In genomic region chr12:56404262-56404661, GRCm38 (mm10) we compare ENCODE assay signal across 12 mouse cellular contexts.
"Had no signal": no experiment of that assay in that cellular context is flagged by ENCODE, and none has a peak within 500 bp of the region (broad histone marks: within the 10 kb centered on the region; RNA-seq: fewer than 3 reads in every experiment).

No protein-coding gene starts in this region.

- H3K4me1 ChIP-seq: liver, embryonic 13.5 days; liver, embryonic 15.5 days; midbrain, embryonic 13.5 days; neural tube, embryonic 15.5 days; stomach, embryonic 15.5 days had no signal

- H3K4me2 ChIP-seq: liver, embryonic 13.5 days; liver, embryonic 15.5 days; lung, embryonic 14.5 days; midbrain, embryonic 13.5 days; neural tube, embryonic 13.5 days; neural tube, embryonic 15.5 days; stomach, embryonic 15.5 days had no signal

- H3K9ac ChIP-seq: liver, embryonic 13.5 days; liver, embryonic 15.5 days; liver, postnatal 0 days; lung, embryonic 14.5 days; midbrain, embryonic 13.5 days; neural tube, embryonic 13.5 days; neural tube, embryonic 15.5 days; stomach, embryonic 15.5 days had no signal

- ATAC-seq: midbrain, embryonic 13.5 days; midbrain, embryonic 16.5 days had no signal

- H3K9me3 ChIP-seq: liver, embryonic 13.5 days; liver, embryonic 15.5 days; megakaryocyte, embryonic 14.5 days; midbrain, embryonic 13.5 days; neural tube, embryonic 13.5 days; neural tube, embryonic 15.5 days; stomach, embryonic 15.5 days had no signal

- H3K27me3 ChIP-seq: liver, embryonic 13.5 days; liver, embryonic 15.5 days; megakaryocyte, embryonic 14.5 days; neural tube, embryonic 13.5 days; neural tube, embryonic 15.5 days; stomach, embryonic 15.5 days had no signal

- H3K27ac ChIP-seq: liver, embryonic 13.5 days; liver, embryonic 15.5 days; midbrain, embryonic 13.5 days; neural tube, embryonic 13.5 days; neural tube, embryonic 15.5 days; stomach, embryonic 15.5 days; stomach, postnatal 0 days had no signal

- H3K4me3 ChIP-seq: liver, embryonic 13.5 days; liver, embryonic 15.5 days; megakaryocyte, embryonic 14.5 days; midbrain, embryonic 13.5 days; myocyte; neural tube, embryonic 13.5 days; neural tube, embryonic 15.5 days; stomach, embryonic 15.5 days had no signal

- H3K36me3 ChIP-seq: liver, embryonic 13.5 days; liver, embryonic 15.5 days; midbrain, embryonic 13.5 days; neural tube, embryonic 13.5 days; neural tube, embryonic 15.5 days; stomach, embryonic 15.5 days had no signal
